Mouse (Mus musculus) bone marrow macrophage, adult 2 months (primary cell): ENCODE measurements around the gene Uxt. TPM values are rescaled to one million over a fixed set of nuclear protein-coding genes. Genes with fewer than 3 reads are reported as not detected.
A peak's percentile ranks its signal among the peaks of the same experiment; 100 is the strongest.

Experiments used
- H3K27ac ChIP-seq: 2 replicates; pipeline ENCODE4 v1.5.1; 2012; ENCODE audit warnings: low read depth, low read length; ENCODE audit not compliant: insufficient read depth
- H3K4me1 ChIP-seq: 2 replicates; pipeline ENCODE4 v1.6.1; 2012; ENCODE audit warnings: low read length; ENCODE audit not compliant: control insufficient read depth, insufficient read depth
- H3K4me3 ChIP-seq: 2 replicates; pipeline ENCODE4 v1.5.1; 2012; ENCODE audit warnings: mild to moderate bottlenecking, low read length, moderate library complexity; ENCODE audit not compliant: insufficient read depth
- CTCF ChIP-seq: IDR thresholded peaks from 2 replicates; pipeline ENCODE4 v1.5.1; 2012; ENCODE audit warnings: low read depth, mild to moderate bottlenecking, low read length, moderate library complexity
- POLR2A ChIP-seq: IDR thresholded peaks from 2 replicates; pipeline ENCODE4 v1.6.1; 2012; ENCODE audit warnings: mild to moderate bottlenecking, low read depth, low read length, borderline replicate concordance
- polyA plus RNA-seq: library from polyadenylated mRNA; stranded (reverse); fragments of >200 nt; gene quantifications from 2 replicates; pipeline ENCODE4 v1.2.4, GENCODE M21; 2012; ENCODE audit not compliant: missing spikeins, insufficient read depth, insufficient read length

Uxt gene
- polyA plus RNA-seq, 1 experiment, result 21.1 TPM

DNA sequence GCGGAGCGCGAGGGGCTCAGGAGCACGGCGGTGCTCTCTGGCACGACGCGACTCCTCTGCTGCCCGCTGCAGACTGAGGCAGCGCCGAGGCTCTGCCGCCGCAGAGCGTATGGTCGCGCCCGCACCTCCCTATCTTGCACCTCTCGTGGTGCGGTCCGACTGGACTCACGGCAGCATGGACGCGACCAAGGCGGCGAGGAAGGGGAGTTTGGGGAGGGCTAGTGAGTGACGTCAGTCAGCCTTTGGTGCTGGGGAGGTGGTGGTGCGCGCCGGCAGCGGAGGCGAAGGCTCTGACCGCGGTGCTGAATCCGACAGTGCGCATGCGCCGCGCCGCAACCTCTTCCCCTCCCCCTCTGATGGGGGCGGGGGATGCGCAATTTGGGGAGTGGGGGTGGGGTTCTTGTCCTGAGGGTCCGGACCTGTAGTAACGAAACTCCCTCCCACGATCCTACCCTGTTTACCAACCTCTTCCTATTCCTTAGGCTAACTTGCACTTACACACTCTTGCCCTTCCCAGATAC is 40.9 kb downstream of the Uxt start, which contains the start of gene Syn1:
Gene Syn1, minus strand, starts transcription at position 161 of the 521 bp plus-strand sequence.
- Histone ChIP-seq H3K27ac (no peak within 1 kb of the TSS), H3K4me1 (peaks cover 21% of the 10 kb centered on the region), H3K4me3 (peak within 1 kb of the TSS; percentile 51)
- TF ChIP-seq POLR2A, result no peak

DNA sequence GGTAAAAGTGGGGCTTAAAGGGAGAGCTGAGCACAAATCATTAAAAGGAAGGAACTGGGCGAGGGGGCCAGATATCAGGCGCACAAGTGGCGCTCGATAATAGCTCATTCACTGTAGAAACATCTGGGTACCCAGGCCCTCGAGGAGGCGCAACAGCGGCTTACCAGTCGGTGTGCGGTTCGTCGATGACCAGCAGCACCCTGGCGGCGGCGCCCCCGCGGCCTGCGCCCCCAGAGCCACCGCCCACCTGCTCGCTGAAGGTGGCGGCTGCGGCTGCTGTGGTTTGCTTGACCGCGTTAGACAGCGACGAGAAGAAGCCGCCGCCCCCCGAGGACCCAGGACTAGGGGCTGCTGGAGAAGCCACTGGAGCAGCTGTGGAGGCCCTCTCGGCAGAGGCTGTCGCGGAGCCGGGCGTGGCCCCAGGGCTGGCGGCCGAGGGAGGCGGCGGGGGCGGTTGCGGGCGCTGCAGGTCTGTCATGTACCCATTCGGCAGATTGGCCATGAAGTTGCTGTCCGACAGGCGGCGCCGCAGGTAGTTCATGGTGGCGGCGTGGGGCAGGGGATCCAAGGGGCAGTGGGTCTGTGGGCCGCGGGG is 41.5 kb downstream of the Uxt start:
- peak overlapping the region; percentile 51 for H3K4me3 ChIP-seq
- TF ChIP-seq POLR2A (no peak), CTCF (no peak)
- H3K4me1 ChIP-seq, result peaks cover 19% of the 10 kb centered on the region
- no peak overlapping the region for H3K27ac ChIP-seq

DNA sequence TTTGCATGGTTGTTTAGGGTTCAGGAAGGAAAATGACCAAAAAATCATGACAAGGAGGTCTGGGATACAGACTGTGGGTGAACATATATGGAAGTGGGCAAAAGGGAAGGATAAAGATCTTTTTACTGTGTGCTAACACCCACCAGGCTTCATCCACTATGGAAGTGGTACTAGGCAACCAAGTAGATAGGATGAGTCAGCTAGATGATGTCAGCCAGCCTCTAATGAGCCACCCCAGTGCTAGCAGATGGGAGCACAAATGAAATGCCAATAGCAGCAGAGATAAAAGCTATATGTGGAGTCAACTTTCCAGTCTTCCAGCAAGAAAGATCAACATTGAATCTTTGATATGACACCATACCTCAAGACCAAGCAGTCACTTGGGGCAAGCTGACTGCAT is 46.7 kb downstream of the Uxt start:
- Histone ChIP-seq H3K27ac (no peak overlapping the region), H3K4me1 (peaks cover 6% of the 10 kb centered on the region; the same call in 1 of the 2 replicates), H3K4me3 (no peak overlapping the region)
- TF ChIP-seq CTCF (no peak), POLR2A (no peak)

GRCm38 (mm10) chrX:20913726-20914125 is 48.1 kb downstream of the Uxt start:
- TF ChIP-seq POLR2A, result no peak
- TF ChIP-seq CTCF, result no peak
- Histone ChIP-seq H3K4me1 (peaks cover 6% of the 10 kb centered on the region; the same call in 1 of the 2 replicates), H3K4me3 (no peak overlapping the region), H3K27ac (no peak overlapping the region)

DNA sequence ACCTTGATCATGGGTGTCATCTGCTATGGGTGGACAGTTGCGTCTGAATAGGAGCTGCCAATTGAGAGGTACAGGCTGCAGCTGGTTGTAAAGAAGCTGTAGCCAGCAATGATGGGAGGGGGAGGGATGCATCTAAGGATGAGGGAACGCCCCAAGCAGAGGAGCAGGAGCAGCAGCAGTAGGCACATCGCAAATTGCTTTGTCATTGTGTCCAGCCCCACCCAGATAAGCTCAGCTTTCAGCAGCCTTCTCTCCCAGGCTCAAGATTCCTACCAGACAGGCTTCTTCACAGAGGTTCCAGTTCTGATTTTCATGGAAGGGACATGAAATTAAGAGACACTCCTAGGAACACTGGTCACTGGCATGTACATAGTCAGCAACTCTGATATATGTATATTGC is 51.7 kb downstream of the Uxt start:
- Histone ChIP-seq H3K4me1 (peaks cover 3% of the 10 kb centered on the region; the same call in 1 of the 2 replicates), H3K27ac (no peak overlapping the region), H3K4me3 (no peak overlapping the region)
- TF ChIP-seq POLR2A, result no peak
- TF ChIP-seq CTCF, result no peak

Other genes starting within 250 kb of the Uxt start
- 66.4 and 74.5 TPM in 2 replicates for gene Araf, start 164.2 kb downstream of the Uxt start, polyA plus RNA-seq
- gene Timp1, start 91.9 kb downstream of the Uxt start, polyA plus RNA-seq, result 8.6 and 10.6 TPM in 2 replicates
- gene Syn1, start 41.0 kb downstream of the Uxt start, polyA plus RNA-seq, result 4.8 and 5.7 TPM in 2 replicates
- gene Cfp, start 30.5 kb downstream of the Uxt start, polyA plus RNA-seq, result 362 and 394 TPM in 2 replicates
- gene Elk1, start 11.4 kb downstream of the Uxt start, polyA plus RNA-seq, result 13.3 and 14.5 TPM in 2 replicates
- 20.8 and 23.6 TPM in 2 replicates for gene Zfp182, start 100.3 kb upstream of the Uxt start, polyA plus RNA-seq
- not detected in 2 replicates for gene Spaca5, start 106.4 kb upstream of the Uxt start, polyA plus RNA-seq
- 0.24 and 0.63 TPM in 2 replicates for gene Zfp300, start 127.5 kb upstream of the Uxt start, polyA plus RNA-seq
- not detected in 2 replicates for gene Ssxa1, start 153.8 kb upstream of the Uxt start, polyA plus RNA-seq
- not detected in 2 replicates for gene Gm21876, start 213.6 kb upstream of the Uxt start, polyA plus RNA-seq